Mouse (Mus musculus): ENCODE measurements around the gene Fam222b.
"Not testable (repeated sequence)": the region's sequence is repeated elsewhere in the genome, so short reads cannot be mapped to it uniquely, and the experiment has no call there.

The Fam222b gene

GRCm38 (mm10) chr11:78179438-78179999 is 85.1 kb downstream of the Fam222b start:
- no peak for DNase-seq (ENCODE audit: low spot score in 2 of 2)

GRCm38 (mm10) chr11:78180081-78180761 is 85.8 kb downstream of the Fam222b start:
- no peak for DNase-seq (ENCODE audit: low spot score in 2 of 2)

GRCm38 (mm10) chr11:78181830-78182357 is 87.4 kb downstream of the Fam222b start:
- DNase-seq (ENCODE audit: low spot score in 2 of 2) = no peak

- DNase-seq (ENCODE audit: low spot score in 2 of 2) = no peak
Observed at GRCm38 (mm10) chr11:78182450-78182849, 88.0 kb downstream of the Fam222b start.

- peak; percentile 76 to 77 for DNase-seq (ENCODE audit: low spot score in 2 of 2)
Observed at GRCm38 (mm10) chr11:78182961-78183844, 88.7 kb downstream of the Fam222b start, which contains the start of gene Rpl23a. TSS of gene Rpl23a (minus strand) at chr11:78183584.

GRCm38 (mm10) chr11:78183884-78184514 is 89.5 kb downstream of the Fam222b start:
- no peak for DNase-seq (ENCODE audit: low spot score in 2 of 2)

GRCm38 (mm10) chr11:78184702-78185101 is 90.2 kb downstream of the Fam222b start:
- not testable (repeated sequence) for DNase-seq (ENCODE audit: low spot score in 2 of 2)

GRCm38 (mm10) chr11:78188331-78189233 is 94.1 kb downstream of the Fam222b start, which contains the start of gene Rab34:
TSS of gene Rab34 (plus strand) at chr11:78188430.
- peak; percentile 58 to 75 for DNase-seq (ENCODE audit: low spot score in 2 of 2)

GRCm38 (mm10) chr11:78189234-78190040 is 95.0 kb downstream of the Fam222b start:
- peak; percentile 53 to 58 for DNase-seq (ENCODE audit: low spot score in 2 of 2)

GRCm38 (mm10) chr11:78190041-78190440 is 95.6 kb downstream of the Fam222b start:
- DNase-seq (ENCODE audit: low spot score in 2 of 2) = no peak

GRCm38 (mm10) chr11:78193113-78193512 is 98.7 kb downstream of the Fam222b start, which contains the start of gene Proca1:
TSS of gene Proca1 (plus strand) at chr11:78193392.
- no peak for DNase-seq (ENCODE audit: low spot score in 2 of 2)

GRCm38 (mm10) chr11:78194411-78195100 is 100.1 kb downstream of the Fam222b start:
- DNase-seq (ENCODE audit: low spot score in 2 of 2) = peak; percentile 78 to 84

GRCm38 (mm10) chr11:78195101-78195863 is 100.8 kb downstream of the Fam222b start:
- no peak for DNase-seq (ENCODE audit: low spot score in 2 of 2)

- no peak for DNase-seq (ENCODE audit: low spot score in 2 of 2)
Observed at GRCm38 (mm10) chr11:78202372-78202771, 107.9 kb downstream of the Fam222b start.

- DNase-seq (ENCODE audit: low spot score in 2 of 2) = no peak
Observed at GRCm38 (mm10) chr11:78204287-78204686, 109.8 kb downstream of the Fam222b start.

GRCm38 (mm10) chr11:78205361-78206206 is 111.1 kb downstream of the Fam222b start:
- no peak for DNase-seq (ENCODE audit: low spot score in 2 of 2)
